Mouse (Mus musculus) C2C12 (cell line): ENCODE data around the gene Pianp.

Source experiments
- CEBPB ChIP-seq: IDR thresholded peaks from one replicate; pipeline ENCODE4 v1.6.1; 2011; ENCODE audit warnings: low read depth, mild to moderate bottlenecking, control low read depth, moderate library complexity
- CTCF ChIP-seq: IDR thresholded peaks from one replicate; pipeline ENCODE4 v1.5.1; 2011; ENCODE audit not compliant: control insufficient read depth, insufficient read depth, insufficient read length
- FOSL1 ChIP-seq: IDR thresholded peaks from one replicate; pipeline ENCODE4 v1.8.0; 2011; ENCODE audit warnings: mild to moderate bottlenecking, low read length; ENCODE audit not compliant: poor library complexity, insufficient read depth, severe bottlenecking
- MAX ChIP-seq: IDR thresholded peaks from one replicate; pipeline ENCODE4 v1.6.1; 2011; ENCODE audit warnings: mild to moderate bottlenecking, control low read depth
- MYOD1 ChIP-seq: IDR thresholded peaks from one replicate; pipeline ENCODE4 v1.6.1; 2011; ENCODE audit warnings: low read depth; ENCODE audit not compliant: control insufficient read depth, insufficient read length
- MYOG ChIP-seq: IDR thresholded peaks from one replicate; pipeline ENCODE4 v1.6.1; 2011; ENCODE audit not compliant: control insufficient read depth, insufficient read length; ENCODE audit errors: extremely low read depth
- USF1 ChIP-seq: IDR thresholded peaks from one replicate; pipeline ENCODE4 v1.6.1; 2011; ENCODE audit warnings: low read depth, mild to moderate bottlenecking, control low read depth, moderate library complexity

DNA sequence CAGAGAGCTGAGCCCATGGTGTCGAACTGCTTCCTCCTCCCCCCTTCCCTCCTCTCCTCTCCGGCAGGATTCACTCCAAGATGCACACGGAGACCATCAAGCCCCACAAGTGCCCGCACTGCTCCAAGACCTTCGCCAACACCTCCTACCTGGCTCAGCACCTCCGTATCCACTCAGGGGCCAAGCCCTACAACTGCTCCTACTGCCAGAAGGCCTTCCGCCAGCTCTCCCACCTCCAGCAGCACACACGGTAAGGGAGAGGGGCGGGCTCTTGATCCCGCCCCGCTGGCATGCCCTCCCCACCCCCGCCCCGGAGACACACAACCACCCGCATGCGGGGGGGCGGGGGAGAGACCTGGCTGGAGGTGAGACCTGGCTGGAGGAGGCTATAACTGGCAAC, 35.1 kb downstream of the Pianp start:
- no peak for TF ChIP-seq CTCF
- TF ChIP-seq MYOG: no peak
- no peak for TF ChIP-seq MAX
- TF ChIP-seq MYOD1: no peak
- no peak for TF ChIP-seq USF1
- TF ChIP-seq CEBPB: no peak
- no peak for TF ChIP-seq FOSL1
